Mouse (Mus musculus) heart, embryonic 16.5 days (tissue): ENCODE results near the gene Myo5a. TPM values are rescaled to one million over a fixed set of nuclear protein-coding genes. Genes with fewer than 3 reads are reported as not detected.
A peak's percentile ranks its signal among the peaks of the same experiment; 100 is the strongest.
"Not testable (repeated sequence)": the region's sequence is repeated elsewhere in the genome, so short reads cannot be mapped to it uniquely, and the experiment has no call there.

Experiments used
- ATAC-seq: fragments of 200-750 bp; cut with Nextera tagmentation; replicated peaks from 2 replicates; pipeline ENCODE4 v1.8.0; 2017; ENCODE audit warnings: moderate number of reproducible peaks; ENCODE audit not compliant: insufficient read depth, low FRiP score; ENCODE audit errors: extremely low read depth
- H3K27ac ChIP-seq: fragments of 300-500 bp; sonication (generic); 2 replicates; pipeline ENCODE4 v1.5.1; 2014; ENCODE audit warnings: mild to moderate bottlenecking, low read length, control low read depth, moderate library complexity
- H3K27me3 ChIP-seq: fragments of 300-500 bp; sonication (generic); 2 replicates; pipeline ENCODE4 v1.6.1; 2014; ENCODE audit warnings: low read length, mixed read lengths; ENCODE audit not compliant: control insufficient read depth, insufficient read depth
- H3K36me3 ChIP-seq: fragments of 300-500 bp; sonication (generic); 2 replicates; pipeline ENCODE4 v1.6.1; 2014; ENCODE audit not compliant: control insufficient read depth, insufficient read depth
- H3K4me1 ChIP-seq: fragments of 300-500 bp; sonication (generic); 2 replicates; pipeline ENCODE4 v1.6.1; 2014; ENCODE audit warnings: low read length, mixed read lengths; ENCODE audit not compliant: control insufficient read depth, insufficient read depth
- H3K4me2 ChIP-seq: fragments of 300-500 bp; sonication (generic); 2 replicates; pipeline ENCODE4 v1.6.1; 2014; ENCODE audit warnings: low read depth, mild to moderate bottlenecking, control low read depth, low read length
- H3K4me3 ChIP-seq: fragments of 300-500 bp; sonication (generic); 2 replicates; pipeline ENCODE4 v1.5.1; 2014; ENCODE audit warnings: mild to moderate bottlenecking, control low read depth, low read length
- H3K9ac ChIP-seq: fragments of 300-500 bp; sonication (generic); 2 replicates; pipeline ENCODE4 v1.6.1; 2014; ENCODE audit warnings: low read length, control low read depth
- H3K9me3 ChIP-seq: fragments of 300-500 bp; sonication (generic); replicated peaks from 2 replicates; pipeline ENCODE4 v1.6.1; 2016; ENCODE audit warnings: low read length; ENCODE audit not compliant: control insufficient read depth
- WGBS: fragments of 180-500 bp; shearing (Covaris S2); extraction: QIAGEN DNeasy Blood & Tissue Kit; methylation state at CpG from one replicate; pipeline ENCODE4 v1.1.7; 2014; 5-methylcytosine and 5-hydroxymethylcytosine counted together
- polyA plus RNA-seq: library from polyadenylated mRNA; unstranded; fragments of >200 nt; fragmentation: Nextera tagmentation; extraction: Ambion mirVana; gene quantifications from 2 replicates; pipeline ENCODE4 v1.2.1, GENCODE M21; 2015

Myo5a gene
- polyA plus RNA-seq, 1 experiment from 2014 or later: 6.9 TPM

DNA sequence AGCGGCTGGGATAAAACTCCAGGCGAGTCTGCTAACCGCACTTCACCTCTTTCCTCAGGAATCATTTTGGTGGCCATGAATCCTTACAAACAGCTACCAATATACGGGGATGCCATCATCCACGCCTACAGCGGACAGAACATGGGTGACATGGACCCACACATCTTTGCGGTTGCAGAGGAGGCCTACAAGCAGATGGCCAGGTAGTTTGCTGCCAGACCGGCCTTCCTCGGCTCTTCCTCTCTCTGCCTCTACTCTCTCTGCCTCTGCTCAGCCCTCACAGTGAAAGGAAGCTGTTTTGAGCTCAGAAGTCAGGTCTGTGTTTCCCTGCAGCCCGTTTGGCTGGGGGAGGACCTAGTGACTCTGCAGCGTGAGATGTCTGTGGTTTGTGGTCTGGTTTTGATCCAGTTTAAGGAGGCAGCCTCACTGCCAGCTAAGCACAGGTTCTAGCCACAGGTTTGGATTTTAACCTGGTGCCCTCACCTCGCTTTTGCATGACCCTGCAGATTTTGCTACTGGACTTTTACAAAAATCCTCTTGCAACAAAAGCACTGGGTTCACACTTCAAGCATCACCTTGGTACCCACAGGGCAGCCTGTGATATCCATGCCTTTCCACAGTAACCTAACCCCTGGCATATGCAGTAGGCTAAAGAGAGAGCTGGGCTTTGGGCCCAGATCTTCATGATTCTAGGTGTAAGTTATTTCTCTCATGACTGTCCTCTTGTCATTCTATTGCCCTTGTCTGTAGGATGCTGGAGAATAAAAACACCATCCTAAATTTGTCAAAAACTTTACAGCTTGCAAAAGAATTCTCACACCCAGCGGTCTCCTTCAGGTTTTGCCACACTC, 175.5 kb downstream of the Myo5a start:
- Histone ChIP-seq H3K4me1 (0 out of 2 replicates have a peak, but pooled peaks cover 2% of the 10 kb centered on the region), H3K27me3 (no peaks in the 10 kb centered on the region), H3K36me3 (no peaks in the 10 kb centered on the region), H3K4me2 (no peak overlapping the region), H3K9me3 (no peaks in the 10 kb centered on the region), H3K4me3 (no peak overlapping the region), H3K27ac (no peak overlapping the region), H3K9ac (no peak overlapping the region)
- 81% methylated on average over 13 of the region's 13 CpGs for WGBS
- ATAC-seq: no peak

DNA sequence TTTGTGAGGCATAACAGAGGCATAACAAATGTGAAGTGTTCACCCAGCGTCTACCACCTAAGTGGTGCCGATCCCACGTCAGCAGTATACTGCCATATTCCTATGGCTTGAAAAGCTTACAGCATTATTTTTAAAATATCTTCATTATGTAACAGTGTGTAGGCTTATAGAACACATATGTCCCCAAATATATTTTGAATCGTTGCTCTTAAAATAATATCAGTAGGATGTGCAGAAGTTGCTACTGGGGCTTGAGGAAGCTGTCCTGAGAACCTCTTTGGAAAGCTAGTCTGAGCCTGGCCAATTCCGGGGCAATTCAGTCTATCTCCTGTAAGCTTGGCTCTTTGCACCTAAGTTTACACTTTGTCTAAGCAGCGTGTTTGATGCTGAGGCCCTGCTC, 177.1 kb downstream of the Myo5a start:
- H3K4me1 ChIP-seq: 0 out of 2 replicates have a peak, but pooled peaks cover 2% of the 10 kb centered on the region
- H3K9me3 ChIP-seq: no peaks in the 10 kb centered on the region
- H3K4me2 ChIP-seq: no peak overlapping the region
- ATAC-seq: no peak
- H3K27me3 ChIP-seq: no peaks in the 10 kb centered on the region
- no peaks in the 10 kb centered on the region for H3K36me3 ChIP-seq
- H3K9ac ChIP-seq: no peak overlapping the region
- WGBS: 86% methylated on average over 6 of the region's 6 CpGs
- H3K27ac ChIP-seq: no peak overlapping the region
- H3K4me3 ChIP-seq: no peak overlapping the region

DNA sequence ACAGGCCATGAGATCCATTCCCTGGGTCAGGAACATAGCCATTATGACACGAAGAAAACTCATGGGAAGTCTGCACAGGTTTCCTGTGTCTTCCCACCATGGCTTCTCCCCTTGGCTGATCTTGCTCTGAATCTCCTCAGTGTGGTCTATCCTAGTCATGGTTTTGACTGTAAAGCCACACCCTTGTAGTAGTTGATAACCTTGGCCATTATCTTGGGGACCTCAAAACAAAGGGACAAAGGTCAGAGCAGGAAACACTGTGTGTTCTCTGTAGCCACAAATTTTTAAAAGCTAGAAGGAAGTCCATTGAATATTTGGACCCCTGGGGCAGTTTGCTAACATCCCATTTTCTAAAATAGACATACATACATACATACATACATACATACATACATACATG, 177.5 kb downstream of the Myo5a start:
- no peaks in the 10 kb centered on the region for H3K9me3 ChIP-seq
- no peak overlapping the region for H3K27ac ChIP-seq
- H3K4me3 ChIP-seq: no peak overlapping the region
- no peaks in the 10 kb centered on the region for H3K36me3 ChIP-seq
- ATAC-seq: no peak
- H3K4me1 ChIP-seq: 0 out of 2 replicates have a peak, but pooled peaks cover 2% of the 10 kb centered on the region
- 52% methylated on average over 1 of the region's 1 CpGs for WGBS
- H3K27me3 ChIP-seq: no peaks in the 10 kb centered on the region
- H3K4me2 ChIP-seq: no peak overlapping the region
- no peak overlapping the region for H3K9ac ChIP-seq

DNA sequence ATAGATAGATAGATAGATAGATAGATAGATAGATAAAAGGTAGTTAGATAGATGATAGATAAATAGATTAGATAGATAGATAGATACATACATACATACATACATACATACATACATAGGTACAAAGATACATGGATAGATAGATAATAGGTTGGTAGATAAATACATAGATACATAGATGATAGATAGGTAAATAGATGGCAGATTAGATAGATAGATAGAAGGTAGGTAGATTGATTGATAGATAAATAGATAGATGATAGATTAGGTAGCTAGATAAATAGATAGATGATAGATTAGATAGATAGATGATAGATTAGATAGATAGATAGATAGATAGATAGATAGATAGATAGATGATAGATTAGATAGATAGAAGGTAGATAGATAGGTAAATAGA, 178.1 kb downstream of the Myo5a start:
- Histone ChIP-seq H3K4me1 (peaks cover 3% of the 10 kb centered on the region), H3K9me3 (no peaks in the 10 kb centered on the region), H3K4me2 (no peak overlapping the region), H3K4me3 (no peak overlapping the region), H3K36me3 (no peaks in the 10 kb centered on the region), H3K27ac (no peak overlapping the region), H3K9ac (no peak overlapping the region), H3K27me3 (no peaks in the 10 kb centered on the region)
- ATAC-seq: no peak

DNA sequence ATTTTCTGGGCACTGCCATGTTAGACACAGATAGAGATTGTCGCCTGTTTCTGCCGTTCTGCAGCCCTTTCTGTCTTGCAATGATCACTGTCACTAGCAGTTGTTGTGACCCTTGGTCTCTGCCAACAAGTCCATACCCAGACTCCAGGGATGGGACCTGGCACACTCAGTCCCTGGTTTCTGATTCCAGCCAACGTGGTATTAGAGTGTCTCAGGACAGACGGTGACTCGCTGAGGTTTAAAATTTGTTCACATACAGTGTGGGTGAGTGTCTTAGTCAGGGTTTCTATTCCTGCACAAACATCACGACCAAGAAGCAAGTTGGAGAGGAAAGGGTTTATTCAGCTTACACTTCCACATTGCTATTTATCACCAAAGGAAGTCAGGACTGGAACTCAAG, 182.3 kb downstream of the Myo5a start:
- ATAC-seq, H3K4me3 ChIP-seq, H3K9ac ChIP-seq, H3K27me3 ChIP-seq, H3K27ac ChIP-seq, H3K36me3 ChIP-seq, H3K4me2 ChIP-seq, H3K9me3 ChIP-seq: not testable (repeated sequence)
- peaks cover 13% of the 10 kb centered on the region for H3K4me1 ChIP-seq
- 71% methylated on average over 6 of the region's 6 CpGs for WGBS

DNA sequence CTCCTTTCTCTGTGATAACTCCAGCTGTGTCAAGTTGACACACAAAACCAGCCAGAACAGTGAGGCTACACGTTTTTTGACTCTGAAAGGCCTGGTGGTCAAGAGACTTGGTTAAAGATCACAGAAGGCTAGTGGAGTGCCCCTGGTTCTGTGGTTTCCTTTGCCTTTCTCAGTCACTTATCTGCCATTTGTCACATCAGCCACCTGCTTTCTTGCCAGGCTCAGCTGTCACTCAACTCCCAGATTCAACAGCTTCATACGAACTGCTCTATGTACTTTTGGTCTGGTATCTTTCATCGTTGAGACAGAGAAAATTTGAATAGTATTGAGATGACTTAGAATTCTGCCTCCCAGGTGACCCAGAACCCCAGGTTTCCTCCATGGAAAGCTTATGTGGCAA, 183.0 kb downstream of the Myo5a start:
- WGBS: 30% methylated on average over 3 of the region's 3 CpGs
- Histone ChIP-seq H3K27me3 (no peaks in the 10 kb centered on the region), H3K4me3 (no peak overlapping the region), H3K4me2 (peak overlapping the region; percentile 17; the same call in 1 of the 2 replicates), H3K9ac (no peak overlapping the region), H3K36me3 (no peaks in the 10 kb centered on the region), H3K4me1 (peaks cover 13% of the 10 kb centered on the region), H3K27ac (peak overlapping the region; percentile 63), H3K9me3 (no peaks in the 10 kb centered on the region)
- no peak for ATAC-seq

DNA sequence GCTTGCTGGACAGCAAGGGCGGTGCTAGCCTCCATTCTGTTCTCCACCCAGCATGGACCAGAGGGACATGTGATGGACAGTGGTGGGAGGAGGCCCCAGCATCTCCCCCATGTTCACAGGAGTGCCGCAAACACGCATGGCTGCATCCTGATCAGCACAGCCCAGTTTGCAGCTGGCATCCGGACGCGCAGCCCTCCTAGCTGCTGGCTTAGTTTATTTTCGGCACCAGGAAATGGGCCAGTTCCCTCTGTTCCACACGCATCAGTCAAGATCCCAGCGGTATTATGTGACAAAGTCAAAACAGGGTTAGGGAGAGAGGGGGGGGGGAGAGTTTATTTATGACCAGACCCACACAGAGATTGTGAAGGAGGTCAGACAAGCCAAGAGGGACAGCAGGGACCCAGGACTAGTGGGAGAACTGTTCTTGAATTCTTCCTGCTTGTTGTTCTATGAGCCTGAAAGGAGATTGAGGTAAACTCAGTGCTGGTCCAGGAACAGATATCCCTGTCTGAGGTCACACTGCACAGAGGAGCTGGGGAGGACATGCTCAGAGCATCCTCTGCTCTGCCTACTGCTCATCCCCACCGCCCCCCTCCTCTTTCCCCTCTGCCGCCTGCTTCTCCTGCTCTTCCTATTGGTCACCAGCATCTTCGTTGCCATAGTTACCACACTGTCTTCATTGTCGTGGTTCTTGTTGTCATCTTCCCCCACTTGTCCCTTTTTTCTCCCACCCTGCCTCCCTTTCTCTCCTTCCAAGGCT, 183.6 kb downstream of the Myo5a start:
- H3K36me3 ChIP-seq: no peaks in the 10 kb centered on the region
- 45% methylated on average over 13 of the region's 13 CpGs for WGBS
- no peaks in the 10 kb centered on the region for H3K9me3 ChIP-seq
- H3K4me3 ChIP-seq: no peak overlapping the region
- H3K9ac ChIP-seq: no peak overlapping the region
- H3K4me2 ChIP-seq: peak overlapping the region; percentile 17; the same call in 1 of the 2 replicates
- H3K4me1 ChIP-seq: peaks cover 13% of the 10 kb centered on the region
- peak overlapping the region; percentile 63 for H3K27ac ChIP-seq
- no peaks in the 10 kb centered on the region for H3K27me3 ChIP-seq
- ATAC-seq: peak; percentile 34; the same call in 1 of the 2 replicates

DNA sequence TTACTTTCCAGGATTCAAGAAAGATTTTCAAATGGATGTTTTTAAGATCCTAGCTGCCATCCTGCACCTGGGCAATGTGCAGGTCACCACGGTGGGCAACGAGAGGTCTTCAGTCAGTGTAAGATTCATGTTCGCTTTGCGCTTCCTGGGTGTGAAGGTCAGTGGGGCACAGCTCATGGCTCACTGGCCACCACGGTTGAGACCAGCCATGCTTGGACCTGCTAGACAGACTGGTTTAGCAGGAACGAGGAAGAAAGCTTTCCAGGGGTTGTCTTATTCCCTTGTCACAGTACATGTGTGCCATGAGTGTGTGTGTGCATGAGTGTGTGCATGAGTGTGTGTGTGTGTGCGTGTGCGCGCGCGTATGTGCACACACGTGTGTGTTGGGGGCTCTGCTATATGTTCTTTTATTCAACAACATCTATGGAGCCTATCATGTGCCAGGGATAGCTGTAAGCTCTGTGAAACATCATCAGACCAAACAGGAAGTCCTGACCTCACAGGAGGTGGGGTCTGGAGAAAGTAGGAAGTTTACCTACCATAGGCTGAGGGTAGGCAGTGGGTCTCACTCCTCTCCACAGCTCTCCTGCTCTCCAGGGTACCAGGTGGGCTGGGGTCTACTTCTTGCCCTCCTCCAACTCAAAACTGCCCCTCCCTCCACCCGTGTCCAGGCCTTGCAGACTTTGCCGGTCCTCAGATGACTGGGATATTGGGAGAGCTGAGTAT, 185.2 kb downstream of the Myo5a start:
- Histone ChIP-seq H3K36me3 (peaks cover 3% of the 10 kb centered on the region; the same call in 1 of the 2 replicates), H3K27ac (no peak overlapping the region), H3K4me1 (peaks cover 13% of the 10 kb centered on the region), H3K9ac (no peak overlapping the region), H3K4me3 (no peak overlapping the region), H3K4me2 (no peak overlapping the region), H3K9me3 (0 out of 2 replicates have a peak, but pooled peaks cover 2% of the 10 kb centered on the region), H3K27me3 (no peaks in the 10 kb centered on the region)
- ATAC-seq: no peak
- WGBS: 83% methylated on average over 14 of the region's 14 CpGs
